Mouse (Mus musculus) layer of hippocampus, postnatal 25 days (tissue): Measurements from ENCODE around the gene Ppy. TPM values are rescaled to one million over a fixed set of nuclear protein-coding genes. Genes with fewer than 3 reads are reported as not detected.

Experiments
- DNase-seq, 2 experiments: peaks; one replicate each; pipeline ENCODE4 v3.0.0; 2022; ENCODE audit warnings: mixed read lengths in 2 of 2, low spot score in 1 of 2; ENCODE audit errors: extremely low spot score in 1 of 2
- total RNA-seq, 2 experiments: library from RNA; stranded (reverse); gene quantifications; 2 replicates each; pipeline ENCODE4 v1.2.3; 2021

Gene Ppy
- total RNA-seq = not detected

- DNase-seq = no peak
These were observed at the start of gene Ppy for GRCm38 (mm10) chr11:102101219-102101618. TSS of gene Ppy (minus strand) at chr11:102101319.

- no peak for DNase-seq
These were observed 46.3 kb upstream of the Ppy start for GRCm38 (mm10) chr11:102147213-102147989.

GRCm38 (mm10) chr11:102146531-102146930 is 45.4 kb upstream of the Ppy start:
- no peak for DNase-seq

- DNase-seq = no peak
These were observed 44.9 kb upstream of the Ppy start for GRCm38 (mm10) chr11:102146005-102146404.

GRCm38 (mm10) chr11:102145471-102146001 is 44.4 kb upstream of the Ppy start, which contains the start of gene Nags:
TSS of gene Nags (plus strand) at chr11:102145513.
- DNase-seq = no peak

GRCm38 (mm10) chr11:102144957-102145470 is 43.9 kb upstream of the Ppy start:
- DNase-seq = no peak

- no peak for DNase-seq
These were observed 41.2 kb upstream of the Ppy start for GRCm38 (mm10) chr11:102142355-102142754.

GRCm38 (mm10) chr11:102140508-102140907 is 39.4 kb upstream of the Ppy start:
- DNase-seq = peak; percentile 62 to 89

GRCm38 (mm10) chr11:102138447-102138740 is 37.3 kb upstream of the Ppy start:
- DNase-seq = peak in 1 of 2 experiments; percentile 63

- peak in 1 of 2 experiments; percentile 33 for DNase-seq
These were observed 36.7 kb upstream of the Ppy start for GRCm38 (mm10) chr11:102137625-102138446.

GRCm38 (mm10) chr11:102134516-102134915 is 33.4 kb upstream of the Ppy start:
- no peak for DNase-seq

- DNase-seq = no peak
These were observed 16.3 kb upstream of the Ppy start for GRCm38 (mm10) chr11:102117386-102117785.

- no peak for DNase-seq
These were observed 15.1 kb upstream of the Ppy start for GRCm38 (mm10) chr11:102116241-102116640.

GRCm38 (mm10) chr11:102111576-102111975 is 10.5 kb upstream of the Ppy start:
- no peak for DNase-seq

GRCm38 (mm10) chr11:102107732-102108131 is 6.6 kb upstream of the Ppy start, which contains the start of gene Pyy:
TSS of gene Pyy (minus strand) at chr11:102107832.
- no peak for DNase-seq

- no peak for DNase-seq
These were observed 5.8 kb upstream of the Ppy start for GRCm38 (mm10) chr11:102106911-102107310.

- DNase-seq = peak; percentile 39 to 80
These were observed 1.6 kb upstream of the Ppy start for GRCm38 (mm10) chr11:102102485-102103258.

GRCm38 (mm10) chr11:102096887-102097391 is 4.2 kb downstream of the Ppy start:
- peak; percentile 61 to 71 for DNase-seq

- DNase-seq = no peak
These were observed 4.7 kb downstream of the Ppy start for GRCm38 (mm10) chr11:102096446-102096845.

- no peak for DNase-seq
These were observed 5.4 kb downstream of the Ppy start for GRCm38 (mm10) chr11:102095676-102096075.
